Mouse (Mus musculus) embryonic facial prominence, embryonic 10.5 days (tissue): ENCODE results near the gene Ahdc1. TPM values are rescaled to one million over a fixed set of nuclear protein-coding genes. Genes with fewer than 3 reads are reported as not detected.

Experiments
- DNase-seq: peaks from one replicate; pipeline ENCODE4 v3.0.0-alpha.2; 2017; ENCODE audit warnings: low spot score
- H3K27ac ChIP-seq: fragments of 300-500 bp; sonication (generic); replicated peaks from 2 replicates; pipeline ENCODE4 v1.5.1; 2016; ENCODE audit warnings: mild to moderate bottlenecking
- H3K27me3 ChIP-seq: fragments of 300-500 bp; sonication (generic); replicated peaks from 2 replicates; pipeline ENCODE4 v1.6.1; 2016; ENCODE audit warnings: low read depth, mild to moderate bottlenecking; ENCODE audit not compliant: poor library complexity, severe bottlenecking
- H3K36me3 ChIP-seq: fragments of 300-500 bp; sonication (generic); replicated peaks from 2 replicates; pipeline ENCODE4 v1.6.1; 2016; ENCODE audit warnings: mild to moderate bottlenecking, moderate library complexity
- H3K4me1 ChIP-seq: fragments of 300-500 bp; sonication (generic); 2 replicates; pipeline ENCODE4 v1.6.1; 2016
- H3K4me3 ChIP-seq: fragments of 300-500 bp; sonication (generic); 2 replicates; pipeline ENCODE4 v1.5.1; 2016; ENCODE audit warnings: mild to moderate bottlenecking, moderate library complexity
- H3K9me3 ChIP-seq: fragments of 300-500 bp; sonication (generic); 2 replicates; pipeline ENCODE4 v1.6.1; 2016; ENCODE audit warnings: mild to moderate bottlenecking
- WGBS: fragments of 180-500 bp; shearing (Covaris S2); methylation state at CpG from one replicate; pipeline ENCODE4 v1.1.7; 2016; 5-methylcytosine and 5-hydroxymethylcytosine counted together
- polyA plus RNA-seq: library from polyadenylated mRNA; unstranded; fragments of >200 nt; fragmentation: Nextera tagmentation; extraction: Ambion mirVana; gene quantifications from 2 replicates; pipeline ENCODE4 v1.2.1, GENCODE M21; 2016

Ahdc1 gene
- polyA plus RNA-seq, 1 experiment from 2014 or later, result 11.5 TPM

DNA sequence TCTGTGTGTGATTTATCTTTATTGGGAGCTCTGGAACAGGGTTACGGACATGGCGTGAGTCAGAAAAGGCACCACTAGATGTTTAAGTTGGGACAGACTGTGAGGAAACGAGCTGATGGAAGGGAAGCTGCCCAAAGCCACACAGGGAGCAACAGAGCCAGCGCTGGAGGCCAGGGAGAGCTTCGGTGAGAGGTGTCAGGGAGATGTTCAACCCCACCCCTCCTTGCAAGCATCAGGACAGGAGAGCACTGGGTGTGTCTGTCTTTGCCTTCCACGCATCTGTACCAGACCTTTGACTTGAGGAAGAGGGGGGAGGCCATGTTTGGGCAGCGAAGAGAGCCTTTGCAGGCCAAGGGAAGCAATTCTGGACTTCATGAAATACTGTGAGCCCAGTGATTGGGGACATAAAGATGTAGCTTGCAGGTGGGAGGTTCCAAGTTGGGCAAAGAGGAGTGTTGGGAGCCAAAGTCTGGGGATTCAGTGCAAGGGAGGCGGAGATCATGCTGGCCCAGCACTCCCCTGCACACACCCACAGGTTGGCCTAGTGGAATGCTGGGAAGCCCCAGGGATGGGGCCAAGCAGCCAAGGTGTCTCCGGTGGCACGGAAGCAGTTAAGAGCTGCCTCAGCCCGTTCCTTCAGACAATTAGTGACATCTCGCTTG is 35.8 kb downstream of the Ahdc1 start:
- no peaks in the 10 kb centered on the region for H3K9me3 ChIP-seq
- no peaks in the 10 kb centered on the region for H3K36me3 ChIP-seq
- peak overlapping the region; percentile 92 for H3K27ac ChIP-seq
- H3K27me3 ChIP-seq, result no peaks in the 10 kb centered on the region
- DNase-seq, result no peak
- 21% methylated on average over 12 of the region's 12 CpGs for WGBS
- H3K4me1 ChIP-seq, result peaks cover 100% of the 10 kb centered on the region
- peak overlapping the region; percentile 38 for H3K4me3 ChIP-seq

DNA sequence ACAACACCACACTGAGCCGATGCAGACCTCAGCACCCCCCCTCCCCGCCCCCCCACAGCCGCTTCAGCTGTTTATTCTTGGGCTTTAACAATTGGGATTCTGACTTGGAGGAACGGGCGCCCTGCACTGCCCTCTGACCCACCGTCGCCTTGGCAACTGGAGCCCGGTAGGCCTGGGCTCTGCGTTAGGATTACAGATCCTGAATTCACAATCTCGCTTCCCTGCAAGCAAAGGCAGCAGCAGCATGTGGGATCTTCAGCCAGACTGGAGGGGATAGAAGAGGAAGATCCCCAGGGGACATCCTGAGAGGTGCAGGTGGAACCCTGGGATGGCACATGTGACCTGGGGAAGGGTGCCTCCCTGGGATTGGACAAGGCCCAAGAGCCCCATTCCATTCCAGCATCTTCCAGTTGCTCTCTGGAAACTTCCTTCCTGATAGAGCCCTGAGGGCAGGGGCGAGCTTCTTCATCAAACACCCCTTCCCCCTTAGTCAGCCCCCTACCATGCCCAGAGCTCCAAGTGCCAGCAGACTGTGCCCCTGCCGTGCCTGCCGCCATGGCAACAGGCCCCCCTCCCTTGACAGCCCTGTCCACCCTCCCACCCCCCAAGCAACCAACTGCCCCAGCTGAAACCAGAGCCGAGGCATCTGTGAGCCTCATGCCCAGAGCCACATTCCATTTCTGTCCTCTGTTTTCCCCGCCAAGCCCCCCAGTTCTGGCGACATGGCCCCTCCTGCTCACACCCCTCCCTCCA is 36.5 kb downstream of the Ahdc1 start:
- WGBS, result 9% methylated on average over 16 of the region's 16 CpGs
- DNase-seq, result peak; percentile 83
- no peaks in the 10 kb centered on the region for H3K9me3 ChIP-seq
- H3K27me3 ChIP-seq, result no peaks in the 10 kb centered on the region
- no peaks in the 10 kb centered on the region for H3K36me3 ChIP-seq
- H3K4me1 ChIP-seq, result peaks cover 100% of the 10 kb centered on the region
- peak overlapping the region; percentile 92 for H3K27ac ChIP-seq
- peak overlapping the region; percentile 38 for H3K4me3 ChIP-seq

DNA sequence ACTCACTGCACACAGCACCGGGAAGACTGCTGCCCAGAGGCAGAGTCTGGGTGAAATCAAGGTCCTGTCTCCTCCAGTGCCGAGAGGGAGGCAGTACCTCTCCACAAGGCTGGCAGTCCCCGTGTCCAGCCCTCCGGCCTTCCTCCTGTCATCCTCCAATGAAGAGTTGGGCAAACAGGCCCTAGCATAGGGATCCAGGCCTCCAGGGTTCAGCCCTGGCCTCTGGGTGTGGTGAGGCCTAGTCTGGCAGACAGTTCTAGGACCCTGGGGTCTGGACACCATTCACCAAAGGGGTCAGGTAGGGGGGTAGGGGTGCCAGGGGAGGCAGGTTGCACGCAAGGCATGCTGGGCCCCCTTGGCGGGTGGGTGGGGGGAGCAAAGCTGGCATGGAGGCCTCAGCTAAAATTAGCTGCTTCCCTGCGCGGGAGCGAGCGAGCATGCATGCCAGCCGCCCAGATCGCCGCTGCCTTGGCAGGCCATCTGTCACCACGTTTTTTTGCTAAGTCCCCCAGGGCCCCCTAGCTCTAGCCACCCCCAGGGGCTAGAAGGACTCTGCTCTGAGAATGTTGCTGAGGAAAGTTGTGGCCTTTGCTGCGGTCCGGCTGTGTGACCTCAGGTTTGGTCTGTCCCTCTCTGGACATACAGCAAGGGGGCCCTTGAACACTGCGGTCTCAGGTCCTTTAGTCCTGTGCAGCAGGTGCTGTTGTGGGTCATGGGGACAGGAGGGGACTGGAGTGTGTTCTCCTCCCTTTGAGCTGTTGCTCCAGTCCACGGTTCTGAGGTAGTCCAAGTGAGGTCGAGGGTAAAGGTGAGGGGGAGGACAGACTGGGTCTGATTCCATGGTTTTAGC is 38.2 kb downstream of the Ahdc1 start:
- H3K36me3 ChIP-seq, result peaks cover 17% of the 10 kb centered on the region
- no peaks in the 10 kb centered on the region for H3K9me3 ChIP-seq
- no peak for DNase-seq
- H3K4me3 ChIP-seq, result peak overlapping the region; percentile 21; the same call in 1 of the 2 replicates
- no peaks in the 10 kb centered on the region for H3K27me3 ChIP-seq
- H3K4me1 ChIP-seq, result peaks cover 100% of the 10 kb centered on the region
- peak overlapping the region; percentile 92 for H3K27ac ChIP-seq
- WGBS, result 72% methylated on average over 19 of the region's 19 CpGs

DNA sequence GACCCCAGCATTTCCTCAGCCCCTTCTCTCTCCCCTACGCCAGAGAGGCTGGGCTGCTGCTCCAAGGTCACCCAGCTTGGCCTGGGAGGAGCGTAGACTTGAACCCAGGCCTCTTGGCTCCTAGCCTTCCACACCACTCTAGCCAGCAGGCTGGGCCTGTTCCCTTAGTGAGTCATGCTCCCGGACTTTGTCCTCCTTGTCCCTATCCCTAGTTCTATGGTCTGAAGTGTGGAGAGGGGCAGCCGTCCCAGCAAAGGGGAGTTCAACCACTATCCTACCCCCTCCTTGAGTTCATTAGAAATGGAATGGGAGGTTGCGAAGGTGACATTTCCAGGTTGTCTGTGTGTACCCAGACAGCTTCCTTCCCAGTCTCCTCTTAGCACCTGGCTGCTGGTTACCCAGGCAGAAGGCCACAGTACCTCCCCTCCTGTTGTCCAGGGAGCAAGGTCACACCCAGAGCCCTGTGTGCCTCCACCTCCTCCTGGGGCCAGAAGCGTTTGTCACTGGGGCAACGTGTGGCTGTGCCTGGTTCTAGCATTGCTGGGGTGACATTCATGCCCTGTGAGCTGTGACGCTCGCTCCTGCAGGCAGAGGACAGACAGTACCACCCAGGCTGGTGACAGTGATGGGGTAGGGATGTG is 39.3 kb downstream of the Ahdc1 start:
- Histone ChIP-seq H3K9me3 (no peaks in the 10 kb centered on the region), H3K27me3 (no peaks in the 10 kb centered on the region), H3K36me3 (peaks cover 27% of the 10 kb centered on the region), H3K27ac (peak overlapping the region; percentile 57; the same call in 1 of the 2 replicates), H3K4me1 (peaks cover 100% of the 10 kb centered on the region), H3K4me3 (no peak overlapping the region)
- 69% methylated on average over 9 of the region's 9 CpGs for WGBS
- DNase-seq, result no peak

DNA sequence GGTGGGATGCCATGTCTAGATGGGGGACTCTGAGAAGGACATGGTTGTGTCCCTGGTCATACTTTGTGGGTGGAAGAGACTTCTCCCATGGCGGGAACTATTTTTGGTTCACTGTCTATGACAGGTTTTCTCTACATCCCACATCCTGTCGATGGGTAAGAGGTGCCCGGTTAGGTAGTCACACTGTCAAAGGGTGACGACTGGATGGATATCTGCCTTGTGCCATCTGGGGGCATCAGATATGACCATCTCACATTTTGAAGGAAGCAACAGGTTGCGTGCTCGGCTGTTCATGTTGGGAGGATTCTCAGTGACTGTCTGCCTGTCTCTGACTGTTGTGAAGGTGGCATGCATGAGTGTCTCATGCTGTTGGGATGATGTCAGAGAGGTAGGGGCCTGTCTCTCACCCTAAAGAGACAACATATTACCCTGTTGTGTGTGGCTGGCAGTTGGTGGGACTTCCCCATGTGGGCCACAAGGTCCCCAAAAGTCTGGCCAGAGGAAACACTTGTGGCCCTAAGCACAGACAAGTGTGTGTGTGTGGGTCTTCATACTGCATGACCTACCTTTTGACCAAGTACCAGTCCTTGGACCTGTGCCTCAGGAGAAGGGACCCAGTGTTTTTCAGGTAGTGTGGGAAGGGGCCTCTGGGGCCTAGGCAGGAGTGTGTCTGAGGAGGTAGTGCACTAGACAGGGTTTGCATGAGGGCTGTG is 39.9 kb downstream of the Ahdc1 start:
- Histone ChIP-seq H3K4me1 (peaks cover 100% of the 10 kb centered on the region), H3K4me3 (peak overlapping the region; percentile 37; the same call in 1 of the 2 replicates), H3K9me3 (no peaks in the 10 kb centered on the region), H3K36me3 (peaks cover 32% of the 10 kb centered on the region), H3K27me3 (no peaks in the 10 kb centered on the region), H3K27ac (peak overlapping the region; percentile 82)
- DNase-seq, result no peak
- WGBS, result 87% methylated on average over 6 of the region's 6 CpGs

DNA sequence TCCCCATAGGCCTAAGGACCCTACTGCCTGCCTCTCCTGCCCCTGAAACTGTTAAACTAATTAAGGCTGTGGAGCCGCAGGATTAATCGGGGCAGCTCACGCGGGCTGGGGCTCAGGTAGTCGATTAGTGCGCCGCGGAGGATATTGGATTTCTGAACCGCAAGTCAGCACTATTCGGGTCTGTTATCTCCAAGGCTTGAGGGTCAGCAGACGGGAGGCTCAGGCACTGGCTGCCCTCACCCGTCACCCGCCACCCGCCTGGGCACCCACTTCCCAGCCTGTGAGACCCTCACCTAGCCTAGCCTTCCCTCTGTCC is 40.4 kb downstream of the Ahdc1 start:
- Histone ChIP-seq H3K27ac (peak overlapping the region; percentile 82), H3K36me3 (peaks cover 32% of the 10 kb centered on the region), H3K27me3 (no peaks in the 10 kb centered on the region), H3K9me3 (no peaks in the 10 kb centered on the region), H3K4me3 (peak overlapping the region; percentile 37), H3K4me1 (peaks cover 100% of the 10 kb centered on the region)
- WGBS, result 38% methylated on average over 14 of the region's 14 CpGs
- DNase-seq, result no peak

DNA sequence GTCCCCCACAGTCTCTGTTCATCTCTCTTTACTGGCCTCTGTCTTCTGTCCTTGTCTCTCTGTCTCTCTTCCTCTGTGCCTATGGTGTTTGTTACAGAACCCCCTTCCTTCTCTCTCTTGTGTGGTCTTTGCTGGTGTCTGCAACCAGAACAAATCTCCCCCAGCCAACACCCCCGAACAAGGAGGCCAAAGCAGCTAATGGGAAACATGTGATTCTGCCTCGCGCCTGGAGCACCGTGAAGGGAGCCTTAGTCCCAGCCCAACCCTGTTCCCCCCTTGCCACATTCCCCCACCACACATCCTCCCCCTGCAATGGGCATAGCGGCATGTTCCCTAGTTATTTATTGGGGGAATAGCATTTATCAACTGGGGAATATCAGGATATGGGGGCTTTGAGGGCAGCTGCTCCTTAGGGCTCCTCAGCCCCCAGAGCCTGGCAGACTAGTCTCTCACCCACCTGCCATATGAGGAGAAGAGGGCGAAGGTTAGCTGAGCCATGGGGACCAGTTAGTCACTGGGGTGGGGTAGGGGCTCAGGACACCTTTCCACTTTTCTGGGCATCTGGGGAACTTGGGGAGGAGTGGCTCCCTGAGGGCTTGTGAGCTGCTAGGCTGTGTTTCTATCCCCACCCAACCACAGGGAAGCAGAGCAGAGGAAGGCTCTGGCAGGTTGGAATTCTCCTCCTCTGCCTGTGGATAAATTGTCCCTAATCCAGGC is 41.1 kb downstream of the Ahdc1 start:
- 37% methylated on average over 6 of the region's 6 CpGs for WGBS
- peak overlapping the region; percentile 82 for H3K27ac ChIP-seq
- DNase-seq, result peak; percentile 72
- H3K27me3 ChIP-seq, result no peaks in the 10 kb centered on the region
- no peaks in the 10 kb centered on the region for H3K9me3 ChIP-seq
- peaks cover 32% of the 10 kb centered on the region for H3K36me3 ChIP-seq
- peak overlapping the region; percentile 37 for H3K4me3 ChIP-seq
- H3K4me1 ChIP-seq, result peaks cover 100% of the 10 kb centered on the region

DNA sequence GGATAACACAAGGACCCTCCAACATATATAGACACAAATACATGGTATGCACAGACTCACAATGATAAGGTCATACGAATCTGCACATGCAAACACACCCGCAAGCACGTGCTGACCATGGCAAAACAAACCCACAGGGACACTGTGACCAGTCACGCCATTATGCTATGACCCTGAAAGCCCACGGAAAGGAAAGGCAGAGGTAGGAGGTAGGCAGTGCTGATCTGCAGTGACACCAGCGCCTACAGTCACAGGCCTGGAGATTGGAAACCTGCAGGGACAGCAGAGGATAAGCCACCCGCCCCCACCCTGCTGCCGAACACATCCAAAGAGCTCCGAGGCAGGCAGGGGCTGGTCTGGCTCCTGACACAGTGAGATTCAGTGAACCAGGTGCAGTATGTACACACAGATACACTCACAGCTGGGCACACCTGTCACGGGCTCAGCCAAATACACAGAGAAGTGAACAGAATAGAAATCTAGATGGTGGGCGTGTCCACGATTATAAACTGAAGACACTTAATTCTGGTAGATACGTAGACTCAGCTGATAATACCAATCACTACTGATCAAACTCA is 42.0 kb downstream of the Ahdc1 start:
- 84% methylated on average over 13 of the region's 13 CpGs for WGBS
- peaks cover 100% of the 10 kb centered on the region for H3K4me1 ChIP-seq
- H3K36me3 ChIP-seq, result peaks cover 41% of the 10 kb centered on the region
- H3K27ac ChIP-seq, result peak overlapping the region; percentile 82; the same call in 1 of the 2 replicates
- no peaks in the 10 kb centered on the region for H3K27me3 ChIP-seq
- no peaks in the 10 kb centered on the region for H3K9me3 ChIP-seq
- no peak for DNase-seq
- H3K4me3 ChIP-seq, result no peak overlapping the region

DNA sequence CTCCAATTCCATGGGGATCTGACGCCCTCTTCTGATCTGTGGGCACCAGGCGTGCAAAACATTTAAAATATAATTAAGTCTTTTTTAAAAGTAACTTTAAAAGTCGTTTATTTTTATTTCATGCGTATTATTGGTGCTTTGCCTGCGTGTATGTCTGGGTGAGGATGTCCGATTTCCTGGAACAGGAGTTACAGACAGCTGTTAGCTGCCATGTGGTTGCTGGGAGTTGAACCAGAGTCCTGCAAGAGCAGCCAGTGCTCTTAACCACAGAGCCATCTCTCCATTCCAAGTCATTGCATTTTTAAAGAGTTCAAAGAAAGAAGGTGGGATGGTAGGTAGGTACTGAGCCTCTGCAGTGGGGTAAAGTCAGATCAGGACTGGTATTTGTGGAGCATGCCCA is 43.5 kb downstream of the Ahdc1 start:
- Histone ChIP-seq H3K4me1 (peaks cover 100% of the 10 kb centered on the region), H3K27me3 (no peaks in the 10 kb centered on the region), H3K4me3 (no peak overlapping the region), H3K27ac (no peak overlapping the region; the same call in 1 of the 2 replicates), H3K9me3 (no peaks in the 10 kb centered on the region), H3K36me3 (peaks cover 56% of the 10 kb centered on the region)
- 82% methylated on average over 6 of the region's 6 CpGs for WGBS
- no peak for DNase-seq

DNA sequence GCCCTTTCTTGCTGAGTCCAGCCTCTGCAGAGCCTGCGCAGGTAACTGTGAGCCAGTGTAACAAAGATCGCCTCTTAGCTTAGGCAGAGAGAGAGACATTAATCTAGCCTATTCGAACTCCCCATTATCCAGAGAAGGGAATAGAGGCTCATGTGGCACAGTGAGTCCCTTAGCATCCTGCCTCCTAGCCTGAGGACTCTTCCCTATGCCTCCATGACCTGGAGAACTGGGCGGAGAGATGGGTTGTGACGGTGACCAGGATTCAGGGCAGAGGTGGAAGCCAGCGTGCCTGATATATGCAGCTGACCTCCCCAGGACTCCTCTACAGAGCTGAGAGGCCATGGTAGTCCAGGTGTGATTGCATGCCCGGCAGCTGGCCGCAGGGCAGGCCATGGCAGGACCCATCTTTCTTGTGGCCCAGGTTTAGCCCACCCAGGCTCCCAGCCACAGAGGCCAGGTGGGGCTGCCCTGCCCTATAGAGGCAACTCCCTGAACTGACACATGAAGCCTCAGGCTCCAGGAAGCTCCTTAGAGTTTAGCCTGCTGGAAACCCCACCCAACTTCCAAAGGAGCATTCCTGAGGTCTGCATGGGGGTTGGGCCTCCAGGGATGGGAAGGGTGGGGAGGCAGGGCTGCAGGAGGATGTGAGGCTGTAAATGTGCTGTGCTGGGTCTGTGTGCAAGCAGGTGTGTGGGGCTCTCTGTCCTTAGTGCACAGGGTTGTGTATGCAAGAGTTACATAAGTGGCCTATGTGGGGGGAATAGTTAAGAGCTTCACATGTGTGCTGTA is 44.3 kb downstream of the Ahdc1 start:
- peak overlapping the region; percentile 46; the same call in 1 of the 2 replicates for H3K4me3 ChIP-seq
- H3K4me1 ChIP-seq, result peaks cover 98% of the 10 kb centered on the region
- peak overlapping the region; percentile 83 for H3K27ac ChIP-seq
- no peaks in the 10 kb centered on the region for H3K27me3 ChIP-seq
- 69% methylated on average over 8 of the region's 8 CpGs for WGBS
- no peaks in the 10 kb centered on the region for H3K9me3 ChIP-seq
- DNase-seq, result no peak
- peaks cover 64% of the 10 kb centered on the region for H3K36me3 ChIP-seq
